Comparison of ENCODE assay signal across 8 mouse cellular contexts in genomic region chr12:76531986-76532925, GRCm38 (mm10). TPM values are rescaled to one million over a fixed set of nuclear protein-coding genes. Genes with fewer than 3 reads are reported as not detected.
DNase-seq lines count a peak whose midpoint lies in the region; ATAC-seq lines count a peak whose summit lies in the region.

No protein-coding gene starts in this region.

- peaks cover 33% of the 10 kb centered on the region for H3K4me1 ChIP-seq in lung, embryonic 16.5 days (replicated peaks; ENCODE audit: control insufficient read depth, insufficient read depth, low read length)
- H3K4me1 ChIP-seq in forebrain, embryonic 11.5 days (replicated peaks; ENCODE audit: control insufficient read depth, insufficient read depth, low read length): peaks cover 11% of the 10 kb centered on the region; the same call in 1 of the 2 replicates
- peaks cover 8% of the 10 kb centered on the region; the same call in 1 of the 2 replicates for H3K4me1 ChIP-seq in neural tube, embryonic 14.5 days (ENCODE audit: control insufficient read depth, insufficient read depth, low read length)

- peak overlapping the region; percentile 98 for H3K4me2 ChIP-seq in lung, embryonic 16.5 days (ENCODE audit: low read depth, low read length)
- H3K4me2 ChIP-seq in forebrain, embryonic 11.5 days (ENCODE audit: low read depth, low read length, severe bottlenecking): peak overlapping the region; percentile 97
- H3K4me2 ChIP-seq in neural tube, embryonic 14.5 days (ENCODE audit: low read depth, low read length): peak overlapping the region; percentile 97

- peak overlapping the region; percentile 79 for H3K4me3 ChIP-seq in lung, embryonic 16.5 days (ENCODE audit: low read length)
- H3K4me3 ChIP-seq in forebrain, embryonic 11.5 days (ENCODE audit: low read depth, low read length): peak overlapping the region; percentile 67
- peak overlapping the region; percentile 51; the same call in 1 of the 2 replicates for H3K4me3 ChIP-seq in neural tube, embryonic 14.5 days (ENCODE audit: low read depth, low read length)

- no peak for ATAC-seq in lung, embryonic 16.5 days (ENCODE audit: low read depth)
- no peak for ATAC-seq in forebrain, embryonic 11.5 days (replicated peaks; ENCODE audit: low FRiP score)
- no peak for ATAC-seq in neural tube, embryonic 14.5 days (ENCODE audit: low read depth)
- no peak for ATAC-seq in activated CD4-positive, CD25-positive, alpha-beta regulatory T cell, adult 4 months

- WGBS in lung, embryonic 16.5 days: 2% methylated on average over 19 of the region's 19 CpGs
- 2% methylated on average over 19 of the region's 19 CpGs for WGBS in forebrain, embryonic 11.5 days
- 3% methylated on average over 19 of the region's 19 CpGs for WGBS in neural tube, embryonic 14.5 days

- no peak overlapping the region for H3K27ac ChIP-seq in lung, embryonic 16.5 days (ENCODE audit: low read length)
- no peak overlapping the region for H3K27ac ChIP-seq in forebrain, embryonic 11.5 days (ENCODE audit: low read depth, low read length)
- no peak overlapping the region for H3K27ac ChIP-seq in neural tube, embryonic 14.5 days (ENCODE audit: low read depth, low read length)

- no peak for DNase-seq in lung, postnatal 14 days
- DNase-seq in forebrain, embryonic 11.5 days (ENCODE audit: low spot score): no peak
- DNase-seq in kidney, postnatal 10 days: peak; percentile 73
- no peak for DNase-seq in frontal cortex, postnatal 25 days (ENCODE audit: low spot score in 2 of 2)
- no peak for DNase-seq in left cerebral cortex, postnatal 4 days

- intact Hi-C loops in left cerebral cortex, postnatal 4 days (cut with DNase I): no loop called here

- H3K9ac ChIP-seq in lung, embryonic 16.5 days (ENCODE audit: low read length): peak overlapping the region; percentile 84; the same call in 1 of the 2 replicates
- H3K9ac ChIP-seq in forebrain, embryonic 11.5 days (ENCODE audit: low read length): no peak overlapping the region
- no peak overlapping the region for H3K9ac ChIP-seq in neural tube, embryonic 14.5 days (replicated peaks; ENCODE audit: low read depth, low read length)

- H3K9me3 ChIP-seq in lung, embryonic 16.5 days (ENCODE audit: control insufficient read depth, low read length): no peaks in the 10 kb centered on the region
- no peaks in the 10 kb centered on the region for H3K9me3 ChIP-seq in forebrain, embryonic 11.5 days (ENCODE audit: control insufficient read depth, low read length)
- no peaks in the 10 kb centered on the region for H3K9me3 ChIP-seq in neural tube, embryonic 14.5 days (ENCODE audit: control insufficient read depth, low read length)

- peaks cover 29% of the 10 kb centered on the region for H3K27me3 ChIP-seq in lung, embryonic 16.5 days (ENCODE audit: control insufficient read depth, insufficient read depth, low read depth, low read length)
- peaks cover 49% of the 10 kb centered on the region for H3K27me3 ChIP-seq in forebrain, embryonic 11.5 days (ENCODE audit: control insufficient read depth, insufficient read depth, low read length)
- peaks cover 41% of the 10 kb centered on the region for H3K27me3 ChIP-seq in neural tube, embryonic 14.5 days (ENCODE audit: control insufficient read depth, insufficient read depth, low read length)

- H3K36me3 ChIP-seq in lung, embryonic 16.5 days (ENCODE audit: control insufficient read depth, insufficient read depth, low read length): no peaks in the 10 kb centered on the region
- H3K36me3 ChIP-seq in forebrain, embryonic 11.5 days (ENCODE audit: control insufficient read depth, insufficient read depth, low read length): no peaks in the 10 kb centered on the region
- no peaks in the 10 kb centered on the region for H3K36me3 ChIP-seq in neural tube, embryonic 14.5 days (ENCODE audit: control insufficient read depth, insufficient read depth, low read length)

RNA-seq across cellular contexts. Expression of gene Plekhg3, which starts 1.6 kb away (rescaled TPM):
- polyA plus RNA-seq in lung, embryonic 16.5 days (2015; fragmentation: Nextera tagmentation; extraction: Ambion mirVana): 6.3 and 7.5 TPM in 2 replicates
- polyA plus RNA-seq in forebrain, embryonic 11.5 days (2014; fragmentation: Nextera tagmentation; extraction: Ambion mirVana): 1.0 and 1.3 TPM in 2 replicates
- 0.47 and 0.90 TPM in 2 replicates for polyA plus RNA-seq in neural tube, embryonic 14.5 days (2014; fragmentation: Nextera tagmentation; extraction: Ambion mirVana)
- polyA plus RNA-seq in activated CD4-positive, CD25-positive, alpha-beta regulatory T cell, adult 4 months (2017; shearing (Covaris generic)): 1 to 10 TPM; 2.5 to 3.7 TPM
- total RNA-seq in left cerebral cortex, postnatal 4 days (2021): 1 to 10 TPM; 3.0 to 3.3 TPM
